Mouse (Mus musculus) kidney, adult 2 months (tissue): ENCODE data around the gene Egfem1. TPM values are rescaled to one million over a fixed set of nuclear protein-coding genes. Genes with fewer than 3 reads are reported as not detected.

Experiments used
- DNase-seq: peaks from one replicate; pipeline ENCODE4 v3.0.0; 2021
- H3K27ac ChIP-seq: fragments of 200-500 bp; 2 replicates; pipeline ENCODE4 v1.5.1; 2012; ENCODE audit warnings: low read depth, low read length, control low read depth, inconsistent platforms; ENCODE audit not compliant: insufficient read depth
- H3K27me3 ChIP-seq: fragments of 200-500 bp; replicated peaks from 2 replicates; pipeline ENCODE4 v1.6.1; 2012; ENCODE audit warnings: mild to moderate bottlenecking, moderate library complexity, low read length, inconsistent platforms; ENCODE audit not compliant: control insufficient read depth, insufficient read depth
- H3K36me3 ChIP-seq: fragments of 200-500 bp; 2 replicates; pipeline ENCODE4 v1.6.1; 2012; ENCODE audit warnings: mild to moderate bottlenecking, moderate library complexity, low read length, inconsistent platforms; ENCODE audit not compliant: control insufficient read depth, insufficient read depth
- H3K4me1 ChIP-seq: fragments of 200-500 bp; 2 replicates; pipeline ENCODE4 v1.6.1; 2011; ENCODE audit warnings: low read length; ENCODE audit not compliant: control insufficient read depth, insufficient read depth
- H3K4me3 ChIP-seq: fragments of 200-500 bp; 2 replicates; pipeline ENCODE4 v1.5.1; 2011; ENCODE audit warnings: mild to moderate bottlenecking, low read depth, low read length, control low read depth; ENCODE audit not compliant: insufficient read depth
- CTCF ChIP-seq: fragments of 200-500 bp; conservative IDR thresholded peaks from 2 replicates; pipeline ENCODE4 v1.5.1; 2011; ENCODE audit warnings: low read depth, mild to moderate bottlenecking, control low read depth, low read length, moderate library complexity, mixed read lengths; ENCODE audit not compliant: insufficient read depth, insufficient read length
- POLR2A ChIP-seq: fragments of 200-500 bp; IDR thresholded peaks from one replicate; pipeline ENCODE4 v1.6.1; 2011; ENCODE audit warnings: low read depth, low read length, control low read depth
- WGBS: fragments of 180-500 bp; shearing (Covaris S2); methylation state at CpG from one replicate; pipeline ENCODE4 v1.1.7; 2018; 5-methylcytosine and 5-hydroxymethylcytosine counted together
- polyA plus RNA-seq: library from polyadenylated mRNA; depleted of rRNA; stranded (reverse); fragments of >200 nt; gene quantifications from 2 replicates; pipeline ENCODE4 v1.2.3, GENCODE M21; 2012

The Egfem1 gene
- polyA plus RNA-seq, 1 experiment, result 0.25 TPM

DNA sequence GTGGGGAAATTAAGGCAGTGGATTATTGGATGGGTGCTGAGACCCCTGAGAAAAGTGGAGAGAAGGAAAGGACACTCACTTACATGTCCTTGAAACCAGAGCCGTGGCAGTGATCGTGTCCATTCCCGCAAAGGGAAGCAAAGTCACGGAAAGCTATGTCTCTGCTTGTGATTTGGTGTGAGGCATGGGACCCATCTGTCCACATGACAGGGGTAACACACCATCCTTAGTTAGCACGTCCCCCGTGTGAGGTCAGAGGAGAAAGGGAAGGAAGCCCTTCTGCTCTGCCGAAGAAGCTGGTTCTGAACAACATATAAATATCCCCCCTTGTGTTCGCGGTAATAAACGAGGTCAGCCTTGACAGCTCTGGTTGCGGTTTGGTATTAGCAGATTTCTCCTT lies 52.7 kb downstream of the Egfem1 start:
- Histone ChIP-seq H3K27me3 (no peaks in the 10 kb centered on the region), H3K36me3 (no peaks in the 10 kb centered on the region), H3K27ac (no peak overlapping the region), H3K4me3 (no peak overlapping the region), H3K4me1 (no peaks in the 10 kb centered on the region)
- WGBS, result 40% methylated on average over 11 of the region's 11 CpGs
- no peak for DNase-seq
- TF ChIP-seq CTCF (no peak), POLR2A (no peak)

DNA sequence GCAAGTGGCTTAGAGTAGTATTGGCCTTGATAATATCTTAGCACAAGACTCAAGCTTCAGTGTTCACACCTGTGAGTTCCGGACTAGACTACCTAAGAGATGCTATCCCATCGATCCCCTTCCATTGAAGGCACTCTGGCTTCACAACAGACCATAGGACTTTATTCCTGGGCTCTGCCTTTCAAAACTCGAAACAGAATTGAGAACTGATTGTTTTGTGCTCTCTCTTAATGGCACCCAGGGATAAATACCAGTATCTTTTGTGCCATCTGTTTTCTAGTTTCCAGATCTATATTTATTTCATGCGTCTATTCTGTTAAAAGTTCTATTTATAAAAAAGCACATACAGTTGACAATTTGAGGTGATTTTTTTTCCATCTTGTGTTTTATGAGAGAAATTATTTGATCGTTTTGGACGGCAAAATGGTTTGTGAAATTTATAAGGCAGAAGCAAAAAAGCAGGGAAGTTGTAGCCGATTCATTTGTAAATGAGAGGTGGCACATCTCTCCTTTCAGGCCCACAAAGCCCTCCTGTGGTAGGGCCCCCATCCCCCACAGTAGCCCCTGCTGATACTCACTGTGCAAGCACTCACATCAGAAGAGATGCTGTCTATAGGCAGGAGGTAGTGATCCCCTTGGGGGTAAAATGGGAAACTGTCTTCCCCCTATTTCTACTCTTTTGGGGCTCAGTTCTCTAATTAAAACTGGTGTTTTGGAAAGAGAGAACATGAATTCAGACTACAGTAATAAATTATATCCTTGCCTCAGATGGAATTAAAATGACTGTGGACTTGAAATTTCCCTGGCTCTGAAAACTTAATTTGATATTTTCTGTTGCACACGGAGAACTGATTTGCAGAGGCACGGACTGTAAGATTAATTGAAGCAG lies 53.6 kb downstream of the Egfem1 start:
- 68% methylated on average over 9 of the region's 9 CpGs for WGBS
- no peak overlapping the region for H3K27ac ChIP-seq
- H3K4me1 ChIP-seq, result no peaks in the 10 kb centered on the region
- TF ChIP-seq POLR2A (no peak), CTCF (no peak)
- H3K27me3 ChIP-seq, result no peaks in the 10 kb centered on the region
- H3K4me3 ChIP-seq, result no peak overlapping the region
- H3K36me3 ChIP-seq, result no peaks in the 10 kb centered on the region
- DNase-seq, result no peak

DNA sequence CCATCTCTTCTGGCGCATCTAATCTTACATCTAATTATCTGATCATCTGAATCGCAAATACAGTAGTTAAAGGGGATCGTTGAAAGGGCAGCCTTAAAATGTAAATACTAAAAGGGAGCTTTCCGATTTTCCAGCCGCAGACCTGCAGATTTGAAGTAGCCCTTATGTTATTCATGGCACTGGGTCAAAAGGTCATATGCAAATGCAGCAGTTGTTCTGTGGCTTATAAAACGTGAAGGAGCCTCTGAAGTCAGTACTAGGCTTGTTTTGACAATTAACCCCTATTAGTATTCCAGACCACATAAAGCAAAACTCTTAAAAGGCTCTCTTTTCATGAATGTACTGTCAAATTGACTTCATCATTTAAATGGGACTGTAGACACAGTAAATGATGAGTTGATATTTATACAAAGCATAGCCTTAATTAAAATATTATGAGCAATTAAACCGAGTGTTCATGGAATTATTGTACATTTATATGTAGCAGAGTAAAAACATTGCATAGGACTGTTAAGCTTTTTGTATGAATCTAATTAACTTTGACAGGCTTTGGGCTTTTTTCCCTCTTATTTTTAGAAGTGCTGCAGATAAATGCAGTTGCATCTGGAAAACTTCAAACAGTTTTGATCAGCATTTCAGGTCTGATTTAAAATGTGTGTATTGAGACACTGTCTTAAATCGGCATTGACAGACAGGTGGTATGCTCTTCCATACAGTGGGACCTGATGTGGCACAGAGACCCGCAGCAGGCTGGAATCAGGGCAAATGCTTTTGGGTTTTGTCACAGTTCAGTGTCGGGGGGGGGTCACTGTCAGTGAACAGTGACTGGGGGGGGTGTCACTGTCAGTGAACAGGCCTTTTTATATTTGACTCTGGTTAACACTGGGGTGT lies 54.5 kb downstream of the Egfem1 start:
- H3K36me3 ChIP-seq, result no peaks in the 10 kb centered on the region
- no peak overlapping the region for H3K4me3 ChIP-seq
- no peaks in the 10 kb centered on the region for H3K27me3 ChIP-seq
- no peak for TF ChIP-seq POLR2A
- no peak for TF ChIP-seq CTCF
- H3K4me1 ChIP-seq, result no peaks in the 10 kb centered on the region
- 50% methylated on average over 10 of the region's 10 CpGs for WGBS
- no peak for DNase-seq
- H3K27ac ChIP-seq, result no peak overlapping the region

DNA sequence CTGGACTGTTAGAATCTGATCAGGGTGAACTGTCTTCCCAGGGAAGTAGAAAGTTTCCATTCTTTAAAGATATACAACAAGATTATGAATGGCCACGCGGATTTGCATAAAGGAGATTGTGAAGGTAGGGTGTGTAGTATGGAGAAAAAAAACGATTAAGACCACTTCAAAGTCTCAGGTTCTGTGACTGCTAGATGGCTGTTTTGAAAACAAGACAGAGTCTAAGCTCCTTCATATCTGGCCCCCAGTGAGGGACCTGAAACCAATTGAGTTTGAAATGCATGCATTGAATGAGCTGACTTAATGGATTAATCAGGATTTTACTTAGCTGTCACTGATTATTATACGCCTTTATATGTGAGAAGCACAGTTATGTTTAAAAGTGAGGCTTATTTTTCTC lies 86.6 kb downstream of the Egfem1 start:
- DNase-seq, result no peak
- H3K4me1 ChIP-seq, result no peaks in the 10 kb centered on the region
- no peaks in the 10 kb centered on the region for H3K27me3 ChIP-seq
- H3K27ac ChIP-seq, result no peak overlapping the region
- TF ChIP-seq POLR2A (no peak), CTCF (no peak)
- 86% methylated on average over 4 of the region's 4 CpGs for WGBS
- no peaks in the 10 kb centered on the region for H3K36me3 ChIP-seq
- no peak overlapping the region for H3K4me3 ChIP-seq

DNA sequence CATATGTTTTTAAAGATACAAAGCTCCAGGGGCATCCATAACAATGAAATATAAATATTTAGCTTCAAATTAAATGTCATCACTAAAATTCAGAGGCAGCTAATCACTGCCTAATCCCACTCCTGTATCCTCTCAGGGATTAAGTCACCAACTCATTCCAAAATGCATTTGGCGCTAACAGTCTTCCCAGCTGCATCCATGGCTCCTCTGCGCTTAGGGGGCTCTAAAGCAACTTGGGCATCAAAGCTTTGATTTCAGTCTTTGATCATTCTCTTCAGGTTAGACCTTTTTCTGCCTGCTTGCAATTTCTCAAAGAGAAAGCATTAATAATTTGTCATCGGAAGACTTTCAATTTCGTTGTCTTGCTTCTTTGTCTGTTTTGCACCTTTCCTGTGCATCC lies 87.2 kb downstream of the Egfem1 start:
- no peaks in the 10 kb centered on the region for H3K4me1 ChIP-seq
- DNase-seq, result no peak
- 84% methylated on average over 4 of the region's 4 CpGs for WGBS
- H3K27me3 ChIP-seq, result no peaks in the 10 kb centered on the region
- TF ChIP-seq POLR2A, result no peak
- no peak for TF ChIP-seq CTCF
- H3K36me3 ChIP-seq, result no peaks in the 10 kb centered on the region
- no peak overlapping the region for H3K4me3 ChIP-seq
- H3K27ac ChIP-seq, result no peak overlapping the region

DNA sequence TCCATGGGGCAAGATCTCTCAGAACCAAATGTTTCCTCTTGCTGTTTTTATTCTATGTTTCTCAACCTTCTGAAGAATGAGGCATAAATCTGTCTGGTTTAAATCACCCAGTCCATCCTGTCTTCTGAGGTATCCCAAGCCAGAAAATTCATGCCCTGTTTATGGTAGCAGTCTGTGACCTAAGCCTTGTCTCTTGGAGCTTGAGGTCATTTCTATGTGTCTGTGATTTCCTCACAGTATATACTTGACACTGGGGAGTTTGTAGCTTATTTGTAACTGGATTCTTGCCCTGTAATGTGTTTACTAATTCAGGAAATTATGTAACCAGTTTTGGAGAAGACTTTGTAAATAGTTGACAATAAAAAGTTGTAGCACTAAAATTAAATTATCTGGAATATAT lies 95.2 kb downstream of the Egfem1 start:
- TF ChIP-seq POLR2A, result no peak
- TF ChIP-seq CTCF, result no peak
- H3K4me1 ChIP-seq, result no peaks in the 10 kb centered on the region
- H3K36me3 ChIP-seq, result no peaks in the 10 kb centered on the region
- no peaks in the 10 kb centered on the region for H3K27me3 ChIP-seq
- H3K4me3 ChIP-seq, result no peak overlapping the region
- no peak for DNase-seq
- H3K27ac ChIP-seq, result no peak overlapping the region

DNA sequence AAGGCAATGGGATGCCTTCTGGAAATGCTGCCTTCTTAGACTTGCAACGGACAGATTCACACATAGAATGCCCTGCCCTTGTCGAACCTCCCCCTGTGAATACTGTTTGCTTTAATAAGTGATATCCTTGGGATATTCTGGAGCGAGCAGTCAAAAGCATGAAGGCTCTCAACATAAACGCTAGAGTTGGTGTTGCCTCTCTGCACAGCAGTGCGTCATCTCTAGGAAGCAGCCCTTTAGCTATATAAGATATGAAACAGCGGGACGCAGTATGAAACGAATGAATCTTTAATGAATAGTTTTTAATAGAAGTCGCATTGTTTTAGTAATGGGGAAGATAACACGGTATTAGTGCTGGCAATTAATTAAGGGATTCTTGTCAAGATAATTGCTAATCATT lies 101.2 kb downstream of the Egfem1 start:
- Histone ChIP-seq H3K4me1 (no peaks in the 10 kb centered on the region), H3K27ac (no peak overlapping the region), H3K27me3 (no peaks in the 10 kb centered on the region), H3K4me3 (no peak overlapping the region), H3K36me3 (no peaks in the 10 kb centered on the region)
- TF ChIP-seq POLR2A, result no peak
- TF ChIP-seq CTCF, result no peak
- WGBS, result 82% methylated on average over 10 of the region's 10 CpGs
- no peak for DNase-seq
